Mouse (Mus musculus) erythroblast, adult 5-6 weeks (primary cell): ENCODE results near the gene Rpl12. TPM values are rescaled to one million over a fixed set of nuclear protein-coding genes. Genes with fewer than 3 reads are reported as not detected.

Experiments used
- total RNA-seq, 2 experiments: library from RNA; stranded (forward) in 1 of 2; stranded (reverse) in 1 of 2; fragments of 150-400 nt in 1 of 2; fragments of 200-764, 138-1000 nt in 1 of 2; gene quantifications; 2 replicates each; pipeline versions ENCODE4 v1.2.3 to v1.2.4; 2015 to 2017; ENCODE audit warnings: low replicate concordance in 2 of 2

Gene Rpl12
- total RNA-seq, 2 experiments from 2014 or later: 320 to 430 TPM

Other genes starting within 250 kb of the Rpl12 start
- gene Cdk9, start 248.5 kb upstream of the Rpl12 start, total RNA-seq (2015; ENCODE audit: low replicate concordance): 15.0 and 25.9 TPM in 2 replicates
- gene Cdk9, start 248.5 kb upstream of the Rpl12 start, total RNA-seq (2017; ENCODE audit: low replicate concordance): 18.1 and 19.5 TPM in 2 replicates
- 15.4 and 23.2 TPM in 2 replicates for gene Sh2d3c, start 240.5 kb upstream of the Rpl12 start, total RNA-seq (2015; ENCODE audit: low replicate concordance)
- 5.2 and 6.4 TPM in 2 replicates for gene Sh2d3c, start 240.5 kb upstream of the Rpl12 start, total RNA-seq (2017; ENCODE audit: low replicate concordance)
- not detected in 2 replicates for gene 6330409D20Rik, start 220.5 kb upstream of the Rpl12 start, total RNA-seq (2015; ENCODE audit: low replicate concordance)
- not detected in 2 replicates for gene 6330409D20Rik, start 220.5 kb upstream of the Rpl12 start, total RNA-seq (2017; ENCODE audit: low replicate concordance)
- gene Tor2a, start 204.3 kb upstream of the Rpl12 start, total RNA-seq (2015; ENCODE audit: low replicate concordance): 10.4 and 11.3 TPM in 2 replicates
- gene Tor2a, start 204.3 kb upstream of the Rpl12 start, total RNA-seq (2017; ENCODE audit: low replicate concordance): 4.7 and 8.8 TPM in 2 replicates
- gene Ttc16, start 185.9 kb upstream of the Rpl12 start, total RNA-seq (2015; ENCODE audit: low replicate concordance): not detected in 2 replicates
- not detected in 2 replicates for gene Ttc16, start 185.9 kb upstream of the Rpl12 start, total RNA-seq (2017; ENCODE audit: low replicate concordance)
- 2.5 TPM in 1 of 2 replicates, not detected in the other for gene Ptrh1, start 185.8 kb upstream of the Rpl12 start, total RNA-seq (2015; ENCODE audit: low replicate concordance)
- gene Ptrh1, start 185.8 kb upstream of the Rpl12 start, total RNA-seq (2017; ENCODE audit: low replicate concordance): not detected in 2 replicates
- not detected in 2 replicates for gene Cfap157, start 177.1 kb upstream of the Rpl12 start, total RNA-seq (2015; ENCODE audit: low replicate concordance)
- not detected in 2 replicates for gene Cfap157, start 177.1 kb upstream of the Rpl12 start, total RNA-seq (2017; ENCODE audit: low replicate concordance)
- 0.96 and 1.3 TPM in 2 replicates for gene Stxbp1, start 114.3 kb upstream of the Rpl12 start, total RNA-seq (2015; ENCODE audit: low replicate concordance)
- gene Stxbp1, start 114.3 kb upstream of the Rpl12 start, total RNA-seq (2017; ENCODE audit: low replicate concordance): 0.34 and 0.56 TPM in 2 replicates
- gene Fam129b, start 85.4 kb upstream of the Rpl12 start, total RNA-seq (2015; ENCODE audit: low replicate concordance): 3.1 and 5.8 TPM in 2 replicates
- gene Fam129b, start 85.4 kb upstream of the Rpl12 start, total RNA-seq (2017; ENCODE audit: low replicate concordance): 2.6 and 5.6 TPM in 2 replicates
- gene Lrsam1, start 55 bp downstream of the Rpl12 start, total RNA-seq (2015; ENCODE audit: low replicate concordance): 3.1 and 6.5 TPM in 2 replicates
- 1.7 and 3.5 TPM in 2 replicates for gene Lrsam1, start 55 bp downstream of the Rpl12 start, total RNA-seq (2017; ENCODE audit: low replicate concordance)
- 1.2 and 2.3 TPM in 2 replicates for gene Slc2a8, start 20.5 kb downstream of the Rpl12 start, total RNA-seq (2015; ENCODE audit: low replicate concordance)
- 0.34 and 0.98 TPM in 2 replicates for gene Slc2a8, start 20.5 kb downstream of the Rpl12 start, total RNA-seq (2017; ENCODE audit: low replicate concordance)
- gene Garnl3, start 170.1 kb downstream of the Rpl12 start, total RNA-seq (2015; ENCODE audit: low replicate concordance): not detected in 2 replicates
- not detected in 2 replicates for gene Garnl3, start 170.1 kb downstream of the Rpl12 start, total RNA-seq (2017; ENCODE audit: low replicate concordance)